Mouse (Mus musculus) mouse trophoblast stem cell (cell line): ENCODE data around the gene Paqr7.

Source experiments
- in situ Hi-C, 2 experiments: fragments of 300-500 bp; cut with MseI, MboI; formaldehyde crosslinking; loops; 2 replicates in 1 of 2; 3 replicates in 1 of 2; pipeline ENCODE4 v1.15.1; 2025

The Paqr7 gene

GRCm38 (mm10) chr4:134534932-134535786 lies 38.7 kb downstream of the Paqr7 start, which contains the start of gene Mtfr1l:
TSS of gene Mtfr1l (minus strand) at chr4:134535387.
- in situ Hi-C loops: no loop called here

DNA sequence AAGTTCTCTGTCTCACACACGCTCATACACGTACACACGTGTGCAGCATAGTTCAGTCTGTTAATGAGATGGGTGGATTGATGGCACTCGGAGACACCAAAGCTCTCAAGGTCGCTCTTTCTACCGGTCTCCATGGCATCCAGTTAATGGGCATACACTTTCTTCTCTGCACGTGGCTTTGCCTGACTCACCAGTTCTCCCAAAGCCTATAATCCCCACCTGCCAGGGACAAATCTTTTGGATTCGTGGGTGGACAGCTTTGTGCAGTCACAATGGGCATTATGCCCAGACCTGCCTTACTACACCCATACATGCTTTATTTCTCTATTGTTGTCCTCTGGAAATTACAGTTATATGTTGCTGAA lies 39.3 kb downstream of the Paqr7 start:
- in situ Hi-C loops: no loop called here

DNA sequence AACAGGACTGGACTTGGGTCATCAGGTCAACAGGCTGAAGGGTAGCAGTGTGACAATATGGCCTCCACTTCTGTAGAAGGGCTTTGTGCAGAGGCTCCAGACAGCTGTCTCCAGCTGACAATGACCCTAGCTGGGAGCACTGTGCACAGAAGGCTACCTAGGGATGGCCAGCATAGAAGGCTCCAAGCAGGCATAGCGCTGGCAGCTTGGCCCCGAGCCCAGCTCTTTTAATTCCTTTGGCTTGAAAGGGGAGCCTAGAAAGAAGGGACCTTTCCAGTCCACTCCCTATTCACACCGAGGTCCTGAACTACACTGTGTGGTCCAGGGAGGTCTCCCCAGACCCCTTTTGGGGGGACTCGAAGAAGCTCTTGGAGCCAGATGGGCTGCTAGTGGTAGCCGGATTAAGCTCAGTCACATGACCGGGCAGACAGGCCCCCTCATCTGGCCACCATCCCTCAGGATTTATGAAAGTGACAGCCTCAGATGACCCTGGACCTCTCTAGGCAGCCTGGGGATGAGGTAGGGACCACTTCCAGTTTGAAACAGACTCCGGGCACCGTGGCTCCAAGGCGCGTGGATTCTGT lies 42.6 kb downstream of the Paqr7 start:
- in situ Hi-C loops: no loop called here

- in situ Hi-C loops: loop anchor here (5.0 to 10.0 kb wide), 2 partner anchors 162 to 170 kb away; partner anchors contain the start of gene Man1c1 (in 1 of the 2)
Measured at GRCm38 (mm10) chr4:134542726-134543125, 46.2 kb downstream of the Paqr7 start.

DNA sequence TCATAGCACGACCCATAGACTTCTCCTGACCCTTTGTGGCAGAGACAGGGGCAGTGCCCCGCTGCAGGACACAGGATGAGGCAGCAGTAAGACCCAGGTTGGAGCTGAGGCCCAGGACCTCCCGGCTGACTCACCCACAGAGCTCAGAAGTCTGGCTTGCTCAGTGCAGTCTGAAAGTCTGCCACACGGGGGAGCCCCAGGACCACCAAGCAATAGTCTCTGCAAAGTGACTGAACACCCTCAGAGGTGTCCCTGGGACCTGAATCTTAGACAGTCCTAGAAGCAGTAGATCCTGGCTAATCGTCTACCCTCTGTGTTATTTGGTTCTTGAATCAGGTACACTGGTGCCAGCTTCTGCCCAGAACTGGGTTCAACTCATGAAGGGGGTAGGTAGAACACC lies 46.8 kb downstream of the Paqr7 start:
- in situ Hi-C loops: loop anchor here (5.0 to 10.0 kb wide), 2 partner anchors 162 to 169 kb away; partner anchors contain the start of gene Man1c1 (in 1 of the 2)

GRCm38 (mm10) chr4:134546814-134547705 lies 50.6 kb downstream of the Paqr7 start:
- in situ Hi-C loops: loop anchor here in 1 of 2 experiments (10.0 kb wide), 1 partner anchor 158 kb away; the partner anchor contains the start of gene Man1c1

DNA sequence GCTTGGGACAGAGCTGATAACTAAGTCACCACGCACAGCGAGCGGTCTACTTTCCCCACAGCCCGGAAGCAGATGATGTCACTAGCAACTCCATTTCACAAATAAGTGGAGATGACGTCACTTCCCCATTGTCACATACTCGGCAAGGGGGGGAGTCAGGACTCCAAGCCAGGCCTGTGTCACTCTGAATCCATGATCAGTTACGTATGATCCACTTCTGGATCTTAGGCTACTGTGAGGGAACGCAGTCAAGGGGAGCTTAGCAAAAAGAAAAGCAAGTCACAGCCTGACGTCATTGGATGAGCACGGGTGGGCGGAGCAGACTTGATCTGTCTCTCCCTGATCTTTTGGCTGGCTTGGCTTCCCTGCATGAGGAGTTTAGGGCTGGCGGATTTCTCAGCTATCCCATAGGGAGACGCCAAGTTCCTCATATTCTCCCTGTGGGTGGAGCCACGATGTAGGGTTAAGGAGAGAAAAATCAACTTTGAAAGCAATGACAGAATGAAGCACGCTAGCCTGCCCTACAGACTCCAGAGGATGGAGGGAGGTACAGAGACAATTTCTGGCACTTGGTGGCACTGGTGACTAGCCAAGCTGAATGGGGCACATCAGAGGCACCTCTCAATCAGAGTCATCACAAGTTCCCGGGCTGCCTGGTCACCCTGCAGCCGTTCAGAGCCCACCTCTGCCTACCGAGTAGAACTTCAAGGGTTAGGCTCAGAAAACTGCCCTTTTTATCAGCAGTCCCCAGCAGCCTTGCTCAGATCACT lies 51.9 kb downstream of the Paqr7 start:
- in situ Hi-C loops: loop anchor here in 1 of 2 experiments (10.0 kb wide), 1 partner anchor 156 kb away; the partner anchor contains the start of gene Man1c1

DNA sequence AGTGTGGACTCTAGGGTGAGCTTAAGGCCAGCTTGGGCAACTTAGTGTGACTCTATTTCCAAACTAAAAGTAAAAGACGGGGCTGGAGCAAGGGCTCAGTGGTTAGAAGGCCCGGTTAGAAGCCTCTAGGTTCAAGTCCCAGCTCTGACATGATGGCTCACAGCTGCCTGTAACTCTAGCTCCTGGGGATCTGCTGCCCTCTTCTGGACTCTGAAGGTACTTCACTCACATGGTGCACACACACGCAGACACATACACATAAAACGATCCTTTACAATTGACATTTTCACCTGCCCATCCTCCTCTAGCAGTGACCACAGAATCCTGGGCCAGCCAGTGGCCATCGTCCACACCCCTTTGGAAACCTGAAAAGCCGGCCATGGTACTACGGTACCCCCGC lies 53.4 kb downstream of the Paqr7 start:
- in situ Hi-C loops: loop anchor here in 1 of 2 experiments (10.0 kb wide), 1 partner anchor 155 kb away; the partner anchor contains the start of gene Man1c1

DNA sequence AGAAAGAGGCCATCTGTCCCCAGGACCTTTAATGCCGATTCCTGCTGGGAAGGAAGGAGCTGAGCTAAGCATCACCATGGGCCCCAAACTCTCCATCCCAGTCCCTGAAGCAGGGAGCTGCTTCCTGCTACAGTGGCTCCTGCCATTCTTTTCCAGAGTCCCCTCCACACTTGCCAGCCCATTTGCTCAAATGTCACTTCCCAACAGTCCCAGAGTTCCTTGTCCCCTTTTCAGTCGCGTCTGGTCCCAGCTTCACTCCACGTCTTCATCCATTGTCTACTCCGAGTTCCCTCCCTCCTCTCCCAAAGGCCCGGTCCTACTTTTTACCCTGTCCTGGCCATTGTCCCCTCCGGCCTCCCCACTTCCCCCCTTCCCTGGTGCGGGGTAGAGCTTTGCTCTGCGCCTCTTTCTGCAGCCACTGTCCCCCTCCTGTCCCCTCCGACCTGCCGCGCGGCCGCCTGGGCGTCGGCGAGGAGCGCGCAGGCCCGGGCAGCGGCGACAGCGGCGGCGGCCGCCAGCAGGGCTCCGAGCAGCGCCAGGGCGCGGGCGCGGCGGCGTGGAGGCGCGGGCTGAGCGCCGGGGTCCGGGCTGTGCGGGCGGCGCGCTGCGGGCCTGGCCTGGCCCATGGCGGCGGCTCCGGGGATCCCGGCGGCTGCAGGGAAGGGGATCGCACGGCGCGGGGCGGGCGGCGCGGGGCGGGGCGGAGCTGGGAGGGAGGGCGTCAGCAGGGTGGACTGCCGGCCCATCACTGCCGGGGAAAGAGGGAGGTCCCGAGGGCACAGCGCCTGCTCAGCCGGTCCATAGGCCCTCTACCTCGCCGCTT lies 55.2 kb downstream of the Paqr7 start, which contains the start of gene Selenon:
Gene Selenon, minus strand, starts transcription at position 673 of the 823 bp plus-strand sequence.
- in situ Hi-C loops: no loop called here

GRCm38 (mm10) chr4:134553631-134554030 lies 57.1 kb downstream of the Paqr7 start:
- in situ Hi-C loops: no loop called here

DNA sequence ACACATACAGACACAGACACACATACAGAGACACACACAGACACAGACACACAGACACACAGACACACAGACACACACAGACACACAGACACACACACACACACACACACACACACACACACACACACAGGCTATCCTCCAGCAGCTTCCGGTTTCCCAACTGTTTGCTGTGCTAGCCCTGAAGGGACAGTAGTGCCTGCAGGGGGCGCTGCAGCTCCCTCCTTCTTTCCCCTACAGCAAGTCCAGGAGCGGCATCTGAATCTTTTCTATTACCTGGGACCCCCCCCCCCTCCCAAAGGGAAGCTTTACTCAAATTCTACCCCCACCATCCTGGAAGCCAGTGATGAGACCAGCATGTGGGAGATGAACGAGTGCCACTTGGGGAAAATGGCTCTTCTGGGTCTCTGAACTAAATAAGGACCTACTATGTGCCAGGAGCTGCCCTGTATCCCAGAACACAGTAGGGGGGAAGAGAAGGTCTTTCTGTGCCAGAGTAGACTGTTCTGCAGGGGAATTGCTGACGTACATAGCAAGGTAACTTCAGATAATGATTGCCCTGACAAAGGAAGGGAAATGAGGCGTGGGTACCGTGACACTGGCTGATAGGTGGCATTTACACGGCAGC lies 59.6 kb downstream of the Paqr7 start:
- in situ Hi-C loops: no loop called here

DNA sequence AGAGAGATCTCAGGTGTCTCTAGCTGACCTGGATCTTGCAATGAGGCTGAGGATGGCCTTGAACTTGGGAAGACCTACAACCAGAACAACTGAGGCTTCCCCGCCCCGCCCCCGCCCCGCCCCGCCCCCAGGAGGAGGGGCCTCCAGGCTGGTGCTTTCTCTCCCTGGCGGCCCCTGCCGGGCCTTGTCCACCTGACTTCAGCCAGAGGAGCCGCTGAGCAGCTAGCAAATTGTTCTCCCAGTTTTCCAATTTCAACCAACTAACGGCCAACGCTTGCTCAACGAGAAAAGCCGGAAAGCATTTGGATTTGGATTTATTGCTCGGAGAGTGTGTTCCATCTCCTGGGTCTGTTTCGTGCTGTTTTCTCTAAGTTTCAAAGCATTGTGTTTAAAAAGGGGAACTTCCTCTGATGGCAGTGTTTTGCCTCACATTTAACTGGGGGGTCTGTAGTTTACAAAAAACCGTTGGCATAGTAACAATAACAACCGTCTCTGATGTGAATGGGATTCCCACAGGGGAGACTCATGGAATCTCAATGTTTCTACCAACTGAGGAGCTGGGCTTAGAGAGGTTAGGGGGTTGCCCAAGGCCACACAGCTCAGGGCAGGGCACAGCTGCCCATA lies 61.2 kb downstream of the Paqr7 start:
- in situ Hi-C loops: no loop called here

GRCm38 (mm10) chr4:134558570-134559113 lies 62.1 kb downstream of the Paqr7 start:
- in situ Hi-C loops: no loop called here

- in situ Hi-C loops: no loop called here
Measured at GRCm38 (mm10) chr4:134559154-134559553, 62.7 kb downstream of the Paqr7 start.
